Mouse (Mus musculus): ENCODE results near the gene Synpo2l.
"Not testable (repeated sequence)": the region's sequence is repeated elsewhere in the genome, so short reads cannot be mapped to it uniquely, and the experiment has no call there.

Synpo2l gene

GRCm38 (mm10) chr14:20639918-20640619, 28.1 kb downstream of the Synpo2l start:
- no peak for DNase-seq

DNA sequence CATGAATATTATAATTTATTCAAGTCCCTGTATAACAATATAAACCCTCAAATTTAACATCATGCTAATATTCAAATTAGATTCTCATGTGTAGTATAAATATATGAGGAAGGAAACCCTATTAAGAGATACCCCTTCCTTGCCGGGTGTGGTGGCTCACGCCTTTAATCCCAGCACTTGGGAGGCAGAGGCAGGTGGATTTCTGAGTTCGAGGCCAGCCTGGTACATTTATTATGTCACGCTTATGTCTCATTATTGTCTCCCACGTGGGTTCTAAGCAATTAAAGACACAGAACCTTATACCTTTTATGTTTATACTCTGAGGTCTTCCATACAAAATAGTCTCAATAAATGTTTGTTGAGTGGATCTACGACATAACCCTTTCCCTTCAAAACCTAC, 29.5 kb downstream of the Synpo2l start:
- no peak for DNase-seq

DNA sequence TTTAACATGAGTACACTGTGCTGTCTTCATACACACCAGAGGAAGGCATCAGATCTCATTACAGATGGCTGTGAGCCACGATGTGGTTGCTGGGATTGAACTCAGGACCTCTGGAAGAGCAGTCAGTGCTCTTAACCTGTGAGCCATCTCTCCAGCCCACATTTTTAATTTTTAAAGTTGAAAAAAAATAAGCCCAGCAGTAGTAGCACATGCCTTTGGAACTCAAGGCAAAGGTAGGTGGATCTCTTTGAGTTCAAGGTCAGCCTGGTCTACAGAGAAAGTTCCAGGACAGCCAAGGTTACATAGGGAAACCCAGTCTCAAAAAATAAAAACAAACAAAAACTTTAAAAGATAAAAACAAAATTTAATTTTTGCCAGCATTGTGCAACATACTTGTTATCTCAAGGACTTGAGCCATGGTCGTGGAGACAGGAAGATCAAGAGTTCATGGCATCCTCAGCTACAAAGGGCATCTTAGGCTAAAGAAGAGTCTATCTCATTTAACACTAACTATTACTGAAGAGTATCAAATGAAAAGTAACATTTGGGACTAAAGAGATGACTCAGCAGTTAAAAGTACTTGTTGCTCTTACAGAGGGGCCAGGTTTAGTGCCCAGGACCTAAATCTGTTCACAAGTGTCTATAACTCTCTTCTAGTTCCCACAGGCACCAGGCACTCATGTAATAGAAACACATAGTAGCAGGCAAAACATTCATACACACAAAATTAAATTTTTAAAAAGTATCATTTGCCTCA, 30.2 kb downstream of the Synpo2l start:
- no peak for DNase-seq

DNA sequence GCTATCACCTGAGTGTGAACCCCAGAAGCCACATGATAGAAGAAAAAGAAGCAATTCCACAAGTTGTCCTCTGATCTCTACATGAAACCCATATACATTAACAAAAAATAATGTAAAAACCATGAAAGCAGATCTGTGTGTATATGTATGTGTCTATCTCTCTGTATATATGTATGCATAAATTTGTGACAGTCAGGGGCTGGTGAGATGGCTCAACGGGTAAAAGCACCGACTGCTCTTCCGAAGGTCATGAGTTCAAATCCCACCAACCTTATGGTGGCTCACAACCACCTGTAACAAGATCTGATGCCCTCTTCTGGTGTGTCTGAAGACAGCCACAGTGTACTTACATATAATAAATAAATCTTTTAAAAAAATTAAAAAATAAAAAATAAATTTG, 31.2 kb downstream of the Synpo2l start:
- not testable (repeated sequence) for DNase-seq

DNA sequence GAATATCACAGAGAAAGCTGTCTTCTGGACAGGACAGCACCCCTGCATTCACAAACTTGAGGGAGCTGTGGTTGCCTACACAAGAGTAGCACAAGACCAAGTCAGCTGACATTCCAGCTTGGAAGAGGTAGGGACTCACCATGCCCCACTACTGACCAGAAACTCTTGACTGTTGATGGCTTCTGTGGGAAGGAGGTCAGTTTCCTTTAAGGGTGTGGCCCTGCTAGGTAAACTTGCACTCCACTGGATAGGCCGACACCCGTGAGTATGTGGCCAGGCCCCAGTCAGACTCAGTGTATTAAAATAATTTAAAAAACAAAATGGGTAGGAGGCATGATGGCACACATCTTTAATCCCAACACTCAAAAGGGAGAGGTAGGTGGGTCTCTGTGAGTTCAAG, 32.6 kb downstream of the Synpo2l start:
- no peak for DNase-seq

GRCm38 (mm10) chr14:20631253-20631652, 36.9 kb downstream of the Synpo2l start:
- no peak for DNase-seq

GRCm38 (mm10) chr14:20626971-20627370, 41.2 kb downstream of the Synpo2l start:
- no peak for DNase-seq

DNA sequence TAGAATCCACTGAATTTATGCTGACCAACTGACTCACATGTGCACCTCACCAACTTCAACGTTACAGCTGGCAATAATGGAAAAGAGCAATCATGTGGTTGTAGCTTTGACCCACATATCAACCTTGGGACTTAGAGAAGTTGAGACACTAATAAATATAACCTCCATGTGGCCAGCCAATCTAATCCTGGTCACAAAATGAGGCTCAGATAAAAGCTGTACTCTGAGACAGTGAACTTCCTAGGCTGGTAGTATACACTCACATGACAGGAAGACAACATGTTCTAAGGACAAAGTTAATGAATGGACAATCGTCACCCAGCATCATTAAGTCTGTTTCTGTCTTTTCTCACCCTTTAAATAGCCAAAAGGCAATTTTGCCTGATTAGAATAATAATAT, 41.7 kb downstream of the Synpo2l start:
- no peak for DNase-seq

- no peak for DNase-seq
Measured at GRCm38 (mm10) chr14:20622907-20623306, 45.2 kb downstream of the Synpo2l start.

- DNase-seq = no peak
Measured at GRCm38 (mm10) chr14:20622412-20622811, 45.7 kb downstream of the Synpo2l start.

GRCm38 (mm10) chr14:20621903-20622302, 46.3 kb downstream of the Synpo2l start:
- no peak for DNase-seq

DNA sequence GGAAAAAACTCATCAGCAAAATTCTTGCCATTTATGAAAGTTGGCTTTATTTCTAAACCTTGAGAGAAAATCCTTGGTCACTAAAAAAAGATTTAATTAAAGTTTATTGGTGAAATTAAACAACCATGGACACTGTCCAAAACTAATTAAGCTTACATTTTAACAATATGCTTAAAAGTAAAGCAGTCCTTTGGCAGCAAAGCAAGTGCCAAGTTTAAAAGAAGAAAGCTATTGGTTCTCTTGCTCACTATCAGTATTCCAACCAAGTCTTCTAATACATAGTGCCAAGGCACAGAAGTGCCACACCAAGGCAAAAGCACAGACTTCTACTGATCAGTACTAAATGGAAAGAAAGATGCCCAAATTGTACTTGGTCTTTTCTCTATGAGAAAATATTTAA, 49.0 kb downstream of the Synpo2l start:
- no peak for DNase-seq

- DNase-seq = no peak
Measured at GRCm38 (mm10) chr14:20618211-20618610, 49.9 kb downstream of the Synpo2l start.

- DNase-seq = no peak
Measured at GRCm38 (mm10) chr14:20616421-20616820, 51.7 kb downstream of the Synpo2l start.

DNA sequence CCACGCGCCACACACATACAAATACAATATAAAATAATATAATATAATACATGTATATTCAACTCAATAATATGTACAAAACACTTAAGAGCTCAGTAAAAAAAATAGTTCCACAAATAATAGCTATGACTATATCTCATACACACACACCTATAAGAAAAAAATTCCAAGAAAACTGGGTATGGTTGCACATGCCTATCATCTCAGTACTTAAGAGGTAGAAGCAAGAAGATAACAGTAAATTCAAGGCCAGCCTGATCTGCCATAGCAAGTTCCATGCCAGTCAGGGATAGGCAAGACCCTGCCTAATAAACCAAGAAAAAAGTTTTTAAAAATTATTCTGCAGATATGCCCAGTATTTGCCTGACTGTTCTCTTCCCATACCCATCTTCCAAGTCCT, 53.1 kb downstream of the Synpo2l start:
- DNase-seq = no peak

DNA sequence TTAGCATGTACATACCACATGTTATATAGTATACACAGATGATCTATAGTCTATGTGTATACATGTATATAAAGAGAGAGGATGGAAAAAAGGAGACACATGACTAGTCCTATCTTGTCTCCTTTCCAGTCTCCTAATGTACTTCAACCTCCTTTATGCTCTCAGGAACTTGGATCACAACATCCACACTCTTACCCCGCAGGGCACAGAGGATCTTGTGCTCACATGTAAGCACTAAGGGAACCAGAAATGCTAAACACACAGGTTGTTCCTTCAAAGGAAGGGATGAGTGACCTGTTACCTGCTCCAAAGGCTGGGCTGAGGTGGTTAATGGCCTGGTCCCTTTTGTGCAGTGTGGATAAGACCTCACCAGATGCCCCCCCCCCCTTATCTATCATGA, 55.3 kb downstream of the Synpo2l start:
- DNase-seq = no peak

- no peak for DNase-seq
Measured at GRCm38 (mm10) chr14:20610146-20610545, 58.0 kb downstream of the Synpo2l start.

- no peak for DNase-seq
Measured at GRCm38 (mm10) chr14:20609519-20609918, 58.6 kb downstream of the Synpo2l start.

Measured in right cerebral cortex, postnatal 14 days (tissue).